Mouse (Mus musculus) gastrocnemius, postnatal 4 days (tissue): ENCODE data around the gene 4930503B20Rik. TPM values are rescaled to one million over a fixed set of nuclear protein-coding genes. Genes with fewer than 3 reads are reported as not detected.
A peak's percentile ranks its signal among the peaks of the same experiment; 100 is the strongest.

Experiments used
- DNase-seq, 2 experiments: peaks; one replicate each; pipeline ENCODE4 v3.0.0; 2021 to 2022; ENCODE audit warnings: low spot score in 2 of 2, mixed read lengths in 2 of 2
- long read RNA-seq, 2 experiments: library from polyadenylated mRNA; stranded (forward); transcript quantifications; one replicate each; pipeline ENCODE4 v2.0.0; 2021
- total RNA-seq, 2 experiments: library from RNA; stranded (reverse); gene quantifications; 2 replicates each; pipeline ENCODE4 v1.2.3; 2021

The 4930503B20Rik gene
- not detected for total RNA-seq
- long read RNA-seq, experiment 1 = 0 reads
- long read RNA-seq, experiment 2 = 0 reads

- DNase-seq = no peak
Measured at GRCm38 (mm10) chr3:146651217-146651616, at the start of gene 4930503B20Rik. Gene 4930503B20Rik, minus strand, starts transcription at chr3:146651317.

GRCm38 (mm10) chr3:146700051-146700450 is 48.9 kb upstream of the 4930503B20Rik start:
- no peak for DNase-seq

- DNase-seq = no peak
Measured at GRCm38 (mm10) chr3:146698982-146699381, 47.9 kb upstream of the 4930503B20Rik start.

GRCm38 (mm10) chr3:146692547-146692946 is 41.4 kb upstream of the 4930503B20Rik start:
- DNase-seq = no peak

GRCm38 (mm10) chr3:146687121-146687725 is 36.1 kb upstream of the 4930503B20Rik start:
- DNase-seq = no peak

GRCm38 (mm10) chr3:146686428-146686827 is 35.3 kb upstream of the 4930503B20Rik start:
- no peak for DNase-seq

- DNase-seq = peak; percentile 57 to 77
Measured at GRCm38 (mm10) chr3:146684811-146685675, 33.9 kb upstream of the 4930503B20Rik start, which contains the start of gene Samd13. Gene Samd13, minus strand, starts transcription at chr3:146685592.

- DNase-seq = no peak
Measured at GRCm38 (mm10) chr3:146683095-146683494, 32.0 kb upstream of the 4930503B20Rik start.

GRCm38 (mm10) chr3:146682140-146682651 is 31.1 kb upstream of the 4930503B20Rik start:
- peak; percentile 26 to 64 for DNase-seq

GRCm38 (mm10) chr3:146681696-146682095 is 30.6 kb upstream of the 4930503B20Rik start:
- DNase-seq = no peak

- no peak for DNase-seq
Measured at GRCm38 (mm10) chr3:146680625-146681024, 29.5 kb upstream of the 4930503B20Rik start.

GRCm38 (mm10) chr3:146679646-146680045 is 28.5 kb upstream of the 4930503B20Rik start:
- DNase-seq = no peak

GRCm38 (mm10) chr3:146676193-146676592 is 25.1 kb upstream of the 4930503B20Rik start:
- DNase-seq = no peak

GRCm38 (mm10) chr3:146675101-146675500 is 24.0 kb upstream of the 4930503B20Rik start:
- no peak for DNase-seq

- peak in 1 of 2 experiments; percentile 50 for DNase-seq
Measured at GRCm38 (mm10) chr3:146671121-146671520, 20.0 kb upstream of the 4930503B20Rik start.

GRCm38 (mm10) chr3:146661907-146662306 is 10.8 kb upstream of the 4930503B20Rik start:
- DNase-seq = no peak

GRCm38 (mm10) chr3:146661001-146661400 is 9.9 kb upstream of the 4930503B20Rik start:
- no peak for DNase-seq

- DNase-seq = no peak
Measured at GRCm38 (mm10) chr3:146659321-146659720, 8.2 kb upstream of the 4930503B20Rik start.

GRCm38 (mm10) chr3:146658061-146658639 is 7.0 kb upstream of the 4930503B20Rik start:
- DNase-seq = no peak

GRCm38 (mm10) chr3:146657433-146657832 is 6.3 kb upstream of the 4930503B20Rik start:
- no peak for DNase-seq

- no peak for DNase-seq
Measured at GRCm38 (mm10) chr3:146655111-146655577, 4.0 kb upstream of the 4930503B20Rik start.
